Mouse (Mus musculus) spleen, adult 2 months (tissue): ENCODE results near the gene Fignl1.

Experiments used
- CTCF ChIP-seq: fragments of 200-500 bp; IDR thresholded peaks from 2 replicates; pipeline ENCODE4 v1.5.1; 2011; ENCODE audit warnings: mild to moderate bottlenecking, inconsistent platforms; ENCODE audit not compliant: insufficient read depth, insufficient read length, insufficient replicate concordance; ENCODE audit errors: extremely low read depth
- POLR2A ChIP-seq: fragments of 200-500 bp; IDR thresholded peaks from 2 replicates; pipeline ENCODE4 v1.6.1; 2011; ENCODE audit warnings: low read depth, low read length, inconsistent platforms

DNA sequence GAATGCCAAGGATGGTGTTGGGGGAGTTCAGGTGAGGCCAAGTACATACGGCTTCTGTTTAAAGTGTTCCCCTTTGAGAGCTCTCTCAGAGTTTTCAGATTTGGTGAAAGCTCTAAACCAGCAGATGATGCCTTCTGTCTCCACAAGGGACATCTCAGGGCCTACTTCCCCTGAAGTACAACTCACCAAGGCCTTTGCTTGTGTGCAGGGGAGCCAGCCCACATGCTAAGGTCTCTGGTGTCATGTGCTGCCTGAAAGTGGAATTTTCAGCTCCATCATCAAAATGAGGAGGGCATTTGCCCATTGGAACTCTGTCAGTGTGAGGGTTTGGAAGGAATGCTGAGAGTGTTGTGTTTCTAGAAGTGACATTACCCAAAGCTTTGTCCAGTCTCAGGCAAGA, 43.3 kb downstream of the Fignl1 start:
- TF ChIP-seq CTCF (no peak), POLR2A (no peak)
